In the genomic region with DNA sequence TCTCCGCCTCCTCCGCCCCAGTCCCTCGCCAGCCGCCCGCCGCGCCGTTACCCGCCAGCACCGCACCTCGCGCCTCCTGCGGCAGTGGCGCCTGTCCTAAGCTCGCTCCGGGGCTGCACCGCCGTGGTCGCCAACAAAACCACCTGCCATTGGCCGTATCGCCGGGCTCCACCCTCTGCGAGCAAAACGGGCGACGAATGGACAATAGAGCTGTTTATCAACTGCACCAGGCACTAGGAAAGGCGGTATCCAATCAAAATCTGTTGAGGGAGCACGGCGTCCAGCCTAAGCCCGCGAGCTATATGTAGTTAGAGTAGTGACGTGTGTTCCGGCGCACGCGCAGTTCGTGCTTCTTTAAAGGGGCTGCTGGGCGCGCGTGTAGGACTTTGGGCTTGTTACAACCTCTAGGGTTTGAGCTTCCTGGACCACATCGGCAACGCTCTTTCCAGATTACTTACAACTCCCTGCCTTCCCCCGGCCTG, we compare ENCODE assay signal across 1 mouse cellular context.
TF ChIP-seq lines count a peak whose summit lies in the region.

A gene (minus strand): TSS at position 131 of the 482 bp plus-strand sequence.

TF ChIP-seq in myocyte, 11 proteins besides CTCF, POLR2A, EP300 and RAD21 (continued from another document):
- no peak for TF ChIP-seq MAX (IDR thresholded peaks at IDR 0.05; ENCODE audit: low read depth)
- no peak for TF ChIP-seq REST (IDR thresholded peaks at IDR 0.05; ENCODE audit: insufficient read depth, insufficient read length)
- no peak for TF ChIP-seq USF1 (IDR thresholded peaks at IDR 0.05; ENCODE audit: low read depth)
